Mouse (Mus musculus) megakaryocyte, embryonic 14.5 days (primary cell): ENCODE data around the gene Mob3a.
"Not testable (repeated sequence)": the region's sequence is repeated elsewhere in the genome, so short reads cannot be mapped to it uniquely, and the experiment has no call there.

Experiments used
- FLI1 ChIP-seq: IDR thresholded peaks from 2 replicates; pipeline ENCODE4 v1.6.1; 2012; ENCODE audit warnings: low read length, inconsistent platforms, mixed read lengths
- GATA1 ChIP-seq: IDR thresholded peaks from 3 replicates; pipeline ENCODE4 v1.6.1; 2012; ENCODE audit warnings: mixed read lengths, low read length, inconsistent platforms, borderline replicate concordance

- TF ChIP-seq GATA1, FLI1: not testable (repeated sequence)
Measured at GRCm38 (mm10) chr10:80649910-80650309, 51.9 kb downstream of the Mob3a start.
